Mouse (Mus musculus) spleen, adult 2 months (tissue): Measurements from ENCODE around the gene Ticrr. TPM values are rescaled to one million over a fixed set of nuclear protein-coding genes. Genes with fewer than 3 reads are reported as not detected.

Experiments used
- DNase-seq, 2 experiments: peaks; one replicate each; pipeline versions ENCODE4 v3.0.0 to v3.0.0-alpha.2; 2012 to 2021; ENCODE audit warnings: low spot score in 2 of 2, low read depth in 1 of 2
- H3K27ac ChIP-seq: fragments of 200-500 bp; 2 replicates; pipeline ENCODE4 v1.5.1; 2012; ENCODE audit warnings: low read length, inconsistent platforms; ENCODE audit not compliant: insufficient read depth
- H3K27me3 ChIP-seq: fragments of 200-500 bp; 2 replicates; pipeline ENCODE4 v1.6.1; 2012; ENCODE audit warnings: mild to moderate bottlenecking, moderate library complexity, low read length, inconsistent platforms; ENCODE audit not compliant: control insufficient read depth, insufficient read depth
- H3K36me3 ChIP-seq: fragments of 200-500 bp; 2 replicates; pipeline ENCODE4 v1.6.1; 2012; ENCODE audit warnings: mild to moderate bottlenecking, low read length, inconsistent platforms; ENCODE audit not compliant: control insufficient read depth, insufficient read depth
- H3K4me1 ChIP-seq: fragments of 200-500 bp; 2 replicates; pipeline ENCODE4 v1.6.1; 2011; ENCODE audit warnings: inconsistent platforms; ENCODE audit not compliant: control insufficient read depth, insufficient read depth, insufficient read length
- H3K4me3 ChIP-seq: fragments of 200-500 bp; 2 replicates; pipeline ENCODE4 v1.5.1; 2011; ENCODE audit warnings: mild to moderate bottlenecking, inconsistent platforms; ENCODE audit not compliant: insufficient read depth, insufficient read length; ENCODE audit errors: extremely low read depth
- CTCF ChIP-seq: fragments of 200-500 bp; IDR thresholded peaks from 2 replicates; pipeline ENCODE4 v1.5.1; 2011; ENCODE audit warnings: mild to moderate bottlenecking, inconsistent platforms; ENCODE audit not compliant: insufficient read depth, insufficient read length, insufficient replicate concordance; ENCODE audit errors: extremely low read depth
- POLR2A ChIP-seq: fragments of 200-500 bp; IDR thresholded peaks from 2 replicates; pipeline ENCODE4 v1.6.1; 2011; ENCODE audit warnings: low read depth, low read length, inconsistent platforms
- WGBS: fragments of 180-500 bp; shearing (Covaris S2); methylation state at CpG from one replicate; pipeline ENCODE4 v1.1.7; 2018; 5-methylcytosine and 5-hydroxymethylcytosine counted together
- polyA plus RNA-seq: library from polyadenylated mRNA; depleted of rRNA; stranded (reverse); fragments of >200 nt; gene quantifications from 2 replicates; pipeline ENCODE4 v1.2.3, GENCODE M21; 2012; rRNA removed

The Ticrr gene
- 1.2 and 1.5 TPM in 2 replicates for polyA plus RNA-seq

DNA sequence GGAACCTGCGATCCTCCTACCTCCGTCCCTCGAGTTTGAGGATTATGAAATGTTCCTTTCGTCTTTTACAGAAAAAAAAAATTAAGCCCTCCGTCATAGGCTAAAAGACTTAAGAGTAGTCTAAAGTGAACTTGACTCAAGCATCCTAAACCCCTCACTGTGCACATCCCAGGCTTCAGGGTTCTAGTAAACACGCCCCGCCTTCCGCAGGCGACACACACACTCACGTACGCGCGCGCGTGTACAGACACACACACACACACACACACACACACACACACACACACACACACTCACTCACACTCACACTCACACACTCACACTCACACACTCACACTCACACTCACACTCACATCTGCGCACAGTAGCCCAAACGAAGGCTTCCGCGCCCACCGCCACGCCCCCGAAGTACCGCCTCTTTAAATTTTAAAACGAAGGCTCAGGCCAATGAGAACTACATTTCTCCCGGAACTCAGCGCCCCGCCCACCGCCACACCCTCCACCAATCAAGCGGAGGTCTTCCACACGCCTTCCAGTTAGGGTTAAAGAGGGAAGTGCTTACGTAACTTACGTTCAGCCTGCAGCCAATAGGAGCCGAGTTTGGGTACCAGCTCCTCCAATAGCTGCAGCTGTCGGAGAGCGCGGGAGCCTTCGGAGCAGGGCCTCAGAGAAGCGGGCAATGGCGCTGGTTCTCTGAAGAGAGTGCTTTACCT is at the start of gene Ticrr:
Gene Ticrr (plus strand): TSS at position 619 of the 713 bp plus-strand sequence.
- TF ChIP-seq CTCF (no peak), POLR2A (no peak)
- DNase-seq: peak; percentile 96
- H3K27ac ChIP-seq: no peak within 1 kb of the TSS
- peaks cover 3% of the 10 kb centered on the region for H3K4me1 ChIP-seq
- H3K4me3 ChIP-seq: peak within 1 kb of the TSS; percentile 73
- no peaks in the 10 kb centered on the region for H3K36me3 ChIP-seq
- H3K27me3 ChIP-seq: no peaks in the 10 kb centered on the region
- WGBS: 2% methylated on average over 39 of the region's 39 CpGs

DNA sequence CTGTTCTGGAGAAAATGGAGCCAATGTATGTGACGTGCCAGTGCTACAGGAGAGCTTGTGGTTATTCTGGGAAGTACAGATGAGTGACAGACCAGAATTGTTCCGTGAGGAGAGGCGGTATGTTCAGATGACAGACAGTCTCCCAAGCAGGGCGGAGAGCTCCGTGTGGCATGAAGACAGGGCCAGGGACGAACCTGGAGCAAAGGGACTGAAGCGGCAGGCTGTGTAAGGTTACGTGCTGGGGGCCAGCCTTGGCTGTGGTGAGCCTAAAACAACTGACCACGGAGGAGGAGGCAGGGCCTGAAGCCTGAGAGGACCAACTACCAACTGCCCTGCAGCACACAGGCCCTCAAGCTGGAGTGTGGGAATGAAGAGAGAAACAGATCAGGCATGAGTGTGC is 48.1 kb upstream of the Ticrr start:
- no peaks in the 10 kb centered on the region; the same call in 1 of the 2 replicates for H3K27me3 ChIP-seq
- 85% methylated on average over 9 of the region's 9 CpGs for WGBS

DNA sequence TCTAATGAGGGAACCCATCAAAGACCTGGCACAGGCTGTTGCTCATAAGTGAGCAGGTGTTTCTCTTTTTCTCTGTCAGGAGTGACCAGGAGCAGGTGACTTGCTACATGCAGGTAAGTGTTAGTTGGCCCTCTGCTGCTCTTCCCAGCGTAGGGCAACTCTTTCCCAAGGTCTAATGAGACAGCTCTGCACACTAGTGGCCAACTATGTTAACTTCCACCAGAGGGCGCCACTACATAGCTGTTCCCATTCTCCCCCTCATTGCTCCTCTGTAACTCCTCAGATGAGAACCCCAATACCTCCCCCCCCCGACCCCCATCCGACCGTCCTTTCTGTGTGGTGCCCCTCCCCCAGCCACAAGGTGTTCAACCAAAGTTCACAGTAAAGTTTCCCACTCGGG is 47.2 kb upstream of the Ticrr start:
- TF ChIP-seq POLR2A (no peak), CTCF (peak; percentile 27; the same call in 1 of the 2 replicates)
- DNase-seq: no peak
- Histone ChIP-seq H3K4me1 (no peaks in the 10 kb centered on the region), H3K36me3 (no peaks in the 10 kb centered on the region), H3K27me3 (no peaks in the 10 kb centered on the region; the same call in 1 of the 2 replicates), H3K27ac (no peak overlapping the region), H3K4me3 (no peak overlapping the region)
- WGBS: 17% methylated on average over 6 of the region's 6 CpGs

More for the DNA sequence above, 48.1 kb upstream of the Ticrr start:
- DNase-seq: no peak
- Histone ChIP-seq H3K4me1 (no peaks in the 10 kb centered on the region), H3K27ac (no peak overlapping the region), H3K36me3 (no peaks in the 10 kb centered on the region), H3K4me3 (no peak overlapping the region)
- no peak for TF ChIP-seq CTCF
- TF ChIP-seq POLR2A: no peak

DNA sequence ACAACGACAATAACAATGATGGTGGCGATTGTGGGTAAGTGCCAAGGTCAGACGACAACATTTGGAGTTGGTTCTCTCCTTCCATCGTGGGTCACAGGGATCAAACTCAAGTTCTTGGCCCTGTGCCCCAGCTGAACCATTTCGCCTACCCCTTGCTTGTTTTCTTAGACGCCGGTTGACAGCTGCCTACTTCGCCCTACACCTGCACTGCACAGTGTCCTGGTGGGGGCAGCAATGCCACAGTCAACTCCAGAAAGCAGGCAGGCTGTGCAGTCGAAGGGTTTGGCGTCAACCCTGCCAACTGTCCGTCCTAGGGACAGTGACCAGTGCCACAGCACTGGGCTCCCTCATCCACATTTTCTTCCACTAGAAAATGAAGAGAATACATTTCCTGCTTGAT is 46.7 kb upstream of the Ticrr start:
- Histone ChIP-seq H3K4me1 (no peaks in the 10 kb centered on the region), H3K27ac (no peak overlapping the region), H3K36me3 (no peaks in the 10 kb centered on the region), H3K27me3 (no peaks in the 10 kb centered on the region; the same call in 1 of the 2 replicates), H3K4me3 (no peak overlapping the region)
- 54% methylated on average over 11 of the region's 11 CpGs for WGBS
- no peak for DNase-seq
- TF ChIP-seq CTCF (no peak), POLR2A (no peak)

DNA sequence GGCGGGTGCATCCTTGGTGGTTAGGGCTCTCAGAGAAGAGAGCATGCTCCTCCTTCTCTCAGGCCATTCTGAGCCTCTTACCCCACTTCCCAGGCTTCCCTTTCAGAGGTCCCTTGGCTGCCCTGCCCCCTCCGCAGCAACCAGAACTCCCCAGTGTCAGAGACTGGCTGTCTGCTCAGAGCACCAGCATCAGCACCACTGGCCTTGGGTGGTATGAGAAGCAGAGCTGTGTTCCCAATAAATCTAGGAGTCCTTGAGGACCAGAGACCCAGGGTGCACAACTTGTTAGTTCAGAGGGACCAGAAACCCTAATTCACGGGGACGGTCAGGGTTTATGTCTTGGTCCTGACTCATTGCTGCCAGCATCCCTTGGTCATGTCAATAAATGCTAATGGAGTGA is 45.0 kb upstream of the Ticrr start:
- Histone ChIP-seq H3K36me3 (no peaks in the 10 kb centered on the region), H3K27ac (no peak overlapping the region), H3K27me3 (no peaks in the 10 kb centered on the region; the same call in 1 of the 2 replicates), H3K4me1 (no peaks in the 10 kb centered on the region), H3K4me3 (no peak overlapping the region)
- no peak for DNase-seq
- TF ChIP-seq POLR2A (no peak), CTCF (no peak)
- WGBS: 71% methylated on average over 4 of the region's 4 CpGs

DNA sequence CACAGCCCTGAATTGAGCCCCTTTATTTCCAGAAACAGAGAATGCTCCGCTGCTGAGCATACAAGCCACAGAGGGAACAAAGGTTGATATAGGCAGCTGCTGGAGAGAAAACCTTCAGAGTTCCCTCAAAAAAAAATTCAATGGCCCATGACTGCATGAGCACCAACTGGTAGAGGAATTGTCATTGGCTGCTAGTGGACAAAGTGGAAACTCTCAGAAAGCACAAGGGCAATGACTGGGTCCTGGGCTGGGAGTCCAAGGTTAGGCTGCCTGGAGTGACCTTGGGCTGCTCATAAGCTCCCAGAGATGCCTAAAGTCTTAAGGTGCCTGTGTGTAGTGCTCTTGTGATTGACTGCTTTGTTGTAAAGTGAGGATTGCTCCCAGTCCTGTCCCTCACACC is 44.1 kb upstream of the Ticrr start:
- Histone ChIP-seq H3K27ac (no peak overlapping the region), H3K4me1 (no peaks in the 10 kb centered on the region), H3K4me3 (no peak overlapping the region), H3K27me3 (no peaks in the 10 kb centered on the region; the same call in 1 of the 2 replicates), H3K36me3 (no peaks in the 10 kb centered on the region)
- no peak for DNase-seq
- TF ChIP-seq POLR2A (no peak), CTCF (no peak)
- WGBS: 75% methylated on average over 1 of the region's 1 CpGs

DNA sequence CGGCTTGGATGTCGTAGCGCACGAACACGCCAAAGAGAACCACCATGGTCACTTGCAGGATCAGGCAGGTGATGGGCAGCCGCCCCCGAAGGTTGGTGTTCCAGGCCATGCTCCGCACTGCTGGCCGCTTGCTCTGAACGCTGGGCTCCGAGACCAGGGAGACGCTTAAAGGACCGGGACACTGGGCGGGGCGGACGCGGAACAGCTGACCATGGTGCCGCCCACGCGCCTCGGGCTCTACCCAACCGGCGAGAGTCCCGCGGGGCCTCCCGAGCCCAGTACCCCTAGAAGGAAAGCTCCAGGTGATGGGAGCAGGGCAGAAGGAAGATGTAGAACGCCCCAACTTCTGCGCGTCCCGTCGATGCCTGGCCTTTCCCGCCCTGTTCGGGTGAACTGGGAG is 42.6 kb upstream of the Ticrr start, which contains the start of gene Rhcg:
Gene Rhcg (minus strand): TSS at position 240 of the 400 bp plus-strand sequence.
- Histone ChIP-seq H3K4me3 (no peak within 1 kb of the TSS), H3K4me1 (no peaks in the 10 kb centered on the region), H3K27me3 (no peaks in the 10 kb centered on the region; the same call in 1 of the 2 replicates), H3K27ac (no peak within 1 kb of the TSS), H3K36me3 (no peaks in the 10 kb centered on the region)
- TF ChIP-seq CTCF: no peak
- no peak for TF ChIP-seq POLR2A
- no peak for DNase-seq
- 17% methylated on average over 33 of the region's 33 CpGs for WGBS
